Mouse (Mus musculus) heart, adult 2 months (tissue): ENCODE measurements around the gene Gch1.

Experiments
- CTCF ChIP-seq: fragments of 200-600 bp; IDR thresholded peaks from 2 replicates; pipeline ENCODE4 v1.8.1; 2022; ENCODE audit warnings: antibody characterized with exemption, mild to moderate bottlenecking, moderate library complexity
- POLR2A ChIP-seq: fragments of 200-500 bp; IDR thresholded peaks from 2 replicates; pipeline ENCODE4 v1.6.1; 2011; ENCODE audit warnings: mild to moderate bottlenecking, low read depth, low read length, control low read depth; ENCODE audit not compliant: insufficient read depth

DNA sequence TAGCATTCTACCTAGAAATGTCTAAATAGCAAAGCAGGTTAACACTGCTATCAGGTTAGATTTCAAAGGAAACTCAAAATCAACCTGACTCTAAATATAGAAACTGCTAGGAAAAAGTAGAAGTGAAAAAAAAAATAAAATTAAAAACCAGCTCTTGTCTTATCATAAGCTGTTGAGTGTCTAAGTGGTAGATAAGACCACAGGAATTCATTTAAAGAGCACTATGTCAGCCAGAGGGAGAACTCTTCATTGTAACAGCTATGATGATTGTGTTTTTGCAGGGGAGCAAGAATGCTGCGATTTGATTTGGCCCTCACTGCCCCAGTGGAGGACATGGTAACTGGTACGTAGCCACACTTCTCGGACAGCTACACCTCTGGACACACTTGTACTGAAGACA, 34.9 kb downstream of the Gch1 start:
- TF ChIP-seq CTCF (no peak), POLR2A (no peak)
